Mouse (Mus musculus): ENCODE results near the gene Pakap. TPM values are rescaled to one million over a fixed set of nuclear protein-coding genes. Genes with fewer than 3 reads are reported as not detected.
A peak's percentile ranks its signal among the peaks of the same experiment; 100 is the strongest.

The Pakap gene
- total RNA-seq, 2 experiments from 2014 or later = 22.9 to 23.3 TPM

DNA sequence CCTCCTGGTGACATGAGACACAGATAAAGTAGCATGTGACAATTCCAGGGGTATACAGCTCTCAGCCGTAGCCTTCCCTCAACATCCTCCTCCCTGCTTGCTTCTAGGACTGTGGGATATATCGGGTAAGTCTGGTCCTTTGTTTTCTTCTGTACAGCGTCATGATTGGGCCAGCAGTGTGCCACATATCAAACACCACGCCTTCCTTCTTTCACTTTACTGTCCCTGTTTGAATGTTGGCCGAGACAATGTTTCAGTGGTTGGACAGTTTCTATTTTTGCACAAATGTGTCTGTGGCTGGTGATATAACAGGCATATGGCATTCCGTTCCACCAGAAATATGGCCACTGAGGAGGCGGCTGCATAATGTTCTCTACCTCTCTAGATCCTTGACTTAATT is 54.8 kb downstream of the Pakap start:
- DNase-seq (ENCODE audit: low spot score in 2 of 2) = peak in 1 of 2 experiments; percentile 40

DNA sequence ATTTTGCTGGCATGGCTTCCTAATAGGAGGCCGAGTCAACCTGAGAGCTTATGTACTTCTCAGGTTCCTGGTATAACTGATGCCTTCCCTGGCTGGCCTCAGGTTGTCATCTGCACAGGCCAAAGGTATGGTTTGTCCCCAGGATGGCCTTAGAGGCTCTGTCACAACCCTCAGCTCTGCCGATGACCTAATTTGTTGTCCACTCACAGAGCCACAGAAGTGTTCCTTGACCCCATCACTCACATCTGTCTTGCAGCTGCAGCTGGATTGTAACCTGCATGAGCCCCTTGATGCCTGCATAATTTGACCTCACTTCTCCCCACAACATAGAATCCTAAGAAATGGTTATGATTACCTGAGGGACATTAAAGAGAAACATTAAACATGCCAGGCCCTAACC is 56.8 kb downstream of the Pakap start:
- DNase-seq (ENCODE audit: low spot score in 2 of 2) = no peak

DNA sequence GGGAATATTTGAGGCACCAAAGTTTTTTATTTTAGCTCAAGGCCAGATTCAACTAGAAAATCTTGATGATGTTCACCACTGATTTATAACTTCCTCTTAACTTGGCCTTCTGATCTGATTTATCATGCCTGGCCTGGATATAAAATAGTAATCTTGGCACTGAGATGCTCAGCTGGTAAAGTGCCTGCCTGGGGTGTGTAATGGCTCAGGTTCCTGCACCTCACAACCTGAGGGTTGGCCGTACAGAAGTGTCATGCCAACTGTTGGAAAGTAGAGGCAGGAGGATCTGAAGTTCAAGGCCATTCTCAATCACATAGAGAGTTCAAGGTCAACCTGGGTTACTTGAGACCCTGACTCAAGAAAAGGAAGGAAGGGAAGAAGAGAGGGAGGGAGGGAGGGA is 57.3 kb downstream of the Pakap start:
- DNase-seq (ENCODE audit: low spot score in 2 of 2) = no peak

DNA sequence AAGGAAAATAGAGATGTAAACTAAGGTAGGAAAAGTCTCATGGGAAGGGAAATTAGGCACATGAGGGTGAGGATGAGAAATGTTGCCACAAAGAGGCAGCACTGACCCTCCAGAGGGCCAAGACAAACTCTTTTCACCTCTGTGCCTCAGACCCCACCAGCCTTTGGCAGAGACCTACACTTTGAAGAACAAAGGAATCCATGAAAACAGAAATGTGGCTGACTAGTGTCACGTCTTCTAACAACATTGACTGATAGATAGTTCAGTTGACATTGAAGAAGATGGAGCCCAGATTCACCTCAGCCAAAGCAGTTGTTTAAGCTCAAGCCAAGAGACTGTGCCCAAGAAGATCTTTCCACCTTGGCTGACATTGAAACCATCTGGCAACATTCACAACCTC is 57.8 kb downstream of the Pakap start:
- no peak for DNase-seq (ENCODE audit: low spot score in 2 of 2)

DNA sequence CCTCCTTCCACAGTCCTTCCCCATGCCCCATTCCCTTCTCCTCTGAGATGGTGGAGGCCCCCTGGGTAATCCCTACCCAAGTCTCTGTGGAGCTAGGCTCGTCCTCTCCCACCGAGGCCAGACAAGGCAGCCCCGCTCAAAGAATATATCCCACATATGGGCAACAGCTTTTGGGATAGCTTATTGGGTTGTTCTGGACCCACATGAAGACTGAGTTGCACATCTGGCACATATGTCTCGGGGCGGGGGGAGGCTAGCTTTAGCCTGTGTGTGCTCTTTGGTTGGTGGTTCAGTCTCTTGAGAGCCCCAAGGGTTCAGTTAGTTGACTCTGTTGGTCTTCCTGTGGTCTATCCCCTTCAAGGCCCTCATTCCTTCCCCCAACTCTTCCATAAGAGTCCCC is 58.9 kb downstream of the Pakap start:
- no peak for DNase-seq (ENCODE audit: low spot score in 2 of 2)

DNA sequence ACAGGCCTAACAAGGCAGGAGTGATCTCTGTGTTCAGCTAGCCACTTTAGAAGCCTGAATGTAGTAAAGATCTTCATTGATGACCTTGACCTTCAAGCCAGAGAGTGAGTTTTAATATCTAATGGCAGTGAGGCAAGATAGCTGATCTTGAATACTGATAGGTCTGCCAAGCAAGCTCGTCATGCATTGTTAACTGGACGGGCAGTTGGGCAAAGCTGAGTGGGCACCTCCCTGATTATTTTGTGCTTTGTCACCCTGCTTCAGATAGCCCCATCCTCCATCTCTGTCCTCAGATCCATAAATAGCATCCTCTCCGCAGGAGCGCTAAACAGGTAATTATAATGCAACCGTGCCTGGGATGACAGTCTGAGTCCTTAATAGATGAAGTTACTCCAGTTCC is 64.4 kb downstream of the Pakap start:
- no peak for DNase-seq (ENCODE audit: low spot score in 2 of 2)

DNA sequence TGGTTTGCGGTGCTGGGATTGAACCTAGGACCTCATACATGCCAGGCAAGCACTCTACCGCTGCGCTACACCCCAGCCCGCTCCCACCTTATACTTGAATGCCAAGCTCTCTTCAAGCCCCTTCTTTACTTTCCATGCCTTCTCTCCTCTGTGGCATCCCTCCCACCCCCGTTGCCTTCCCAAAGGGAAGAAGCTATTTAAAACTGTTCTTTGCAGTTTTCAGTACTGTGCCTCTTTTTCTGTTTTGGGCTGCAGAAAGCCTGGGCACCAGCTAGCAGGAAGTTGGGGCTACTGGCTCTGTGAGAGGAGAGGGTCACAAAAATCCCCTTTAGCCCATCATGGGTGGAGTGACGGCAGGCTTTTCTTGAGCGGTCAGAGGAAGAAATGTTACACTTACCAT is 65.1 kb downstream of the Pakap start:
- no peak for DNase-seq (ENCODE audit: low spot score in 2 of 2)

DNA sequence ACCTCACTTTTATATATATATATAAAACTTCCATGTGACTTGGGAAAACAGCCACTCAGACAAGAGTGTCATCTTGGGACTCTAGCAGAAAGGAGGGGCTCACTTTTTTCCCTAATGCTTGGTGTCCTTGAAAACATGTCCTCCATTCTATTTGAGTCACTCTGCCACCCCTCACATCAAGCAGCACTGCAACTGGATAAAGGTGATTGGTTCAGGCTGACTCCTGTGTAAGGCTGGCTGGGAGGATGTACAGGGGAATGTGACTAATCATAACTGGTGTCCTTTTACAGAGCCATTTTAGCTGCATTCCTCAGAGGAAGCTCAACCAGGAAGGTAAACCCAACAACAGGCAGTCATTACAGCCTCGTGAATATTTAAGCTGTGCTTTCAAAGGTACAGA is 67.0 kb downstream of the Pakap start:
- no peak for DNase-seq (ENCODE audit: low spot score in 2 of 2)

DNA sequence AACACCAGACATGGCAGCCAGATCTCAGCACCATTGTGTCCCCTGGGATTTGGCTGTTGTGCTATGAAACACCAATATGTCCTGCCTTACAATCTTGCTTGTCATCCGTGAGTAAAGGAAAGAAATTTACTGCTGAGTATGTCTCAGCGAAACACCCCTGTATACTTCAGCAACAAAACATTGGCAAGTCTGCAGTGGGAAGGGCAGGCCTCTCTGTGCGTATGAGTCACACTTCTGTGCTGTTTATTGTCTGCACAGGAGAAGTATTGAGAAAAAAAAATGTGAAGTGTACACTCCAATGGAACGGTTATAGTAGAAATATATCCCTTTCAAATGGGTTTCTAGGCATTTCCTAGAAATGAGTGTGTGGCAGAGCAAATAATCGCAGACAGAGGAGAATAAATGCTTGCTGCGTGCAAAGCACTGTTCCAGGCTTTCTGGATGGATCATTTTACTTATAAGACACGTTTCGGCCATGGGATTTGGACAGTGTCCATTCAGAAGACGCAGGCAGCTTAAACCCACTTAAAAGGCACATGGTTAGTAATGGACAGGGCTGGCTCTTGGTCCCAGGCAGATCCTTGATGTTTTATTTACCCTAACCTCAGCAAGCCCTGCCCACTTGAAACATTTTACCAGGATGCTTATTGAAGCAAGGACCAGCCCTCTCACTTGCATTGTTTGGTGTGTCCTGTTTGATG is 69.0 kb downstream of the Pakap start:
- DNase-seq (ENCODE audit: low spot score in 2 of 2) = no peak

DNA sequence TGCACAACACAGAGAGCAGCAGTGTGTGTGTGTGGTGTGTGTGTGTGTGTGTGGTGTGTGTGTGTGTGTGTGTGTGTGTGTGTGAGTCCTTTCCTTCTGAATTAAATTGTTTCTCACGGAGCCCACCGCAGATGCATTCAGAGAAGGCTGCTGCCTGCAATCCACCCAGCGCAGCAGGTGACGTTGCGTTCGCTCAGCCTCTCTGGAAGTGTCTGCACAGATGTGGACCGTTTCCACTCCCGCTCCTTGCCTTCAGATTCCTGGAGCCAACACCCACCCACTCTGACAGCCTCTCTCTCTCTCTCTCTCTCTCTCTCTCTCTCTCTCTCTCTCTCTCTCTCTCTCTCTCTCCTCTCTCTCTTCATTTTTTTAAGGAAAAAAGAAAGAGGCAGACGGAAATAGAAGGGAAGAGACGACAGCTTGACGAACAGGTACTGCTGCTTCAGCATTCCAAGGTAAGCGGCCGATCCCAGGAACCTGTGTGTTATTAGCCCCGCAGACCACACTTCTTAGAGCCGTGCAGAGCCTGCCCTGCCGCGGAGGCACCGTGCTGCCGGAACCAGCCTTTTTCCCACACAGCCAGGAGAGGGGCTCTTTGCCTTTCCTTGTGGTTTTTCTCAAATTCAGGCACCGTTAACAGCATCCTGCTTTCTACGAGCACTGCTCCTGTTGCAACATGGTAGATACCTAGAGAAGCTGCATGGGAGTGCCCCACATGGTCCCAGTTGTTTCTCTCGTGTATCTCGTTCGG is 69.8 kb downstream of the Pakap start:
- peak in 1 of 2 experiments; percentile 57 for DNase-seq (ENCODE audit: low spot score in 2 of 2)

DNA sequence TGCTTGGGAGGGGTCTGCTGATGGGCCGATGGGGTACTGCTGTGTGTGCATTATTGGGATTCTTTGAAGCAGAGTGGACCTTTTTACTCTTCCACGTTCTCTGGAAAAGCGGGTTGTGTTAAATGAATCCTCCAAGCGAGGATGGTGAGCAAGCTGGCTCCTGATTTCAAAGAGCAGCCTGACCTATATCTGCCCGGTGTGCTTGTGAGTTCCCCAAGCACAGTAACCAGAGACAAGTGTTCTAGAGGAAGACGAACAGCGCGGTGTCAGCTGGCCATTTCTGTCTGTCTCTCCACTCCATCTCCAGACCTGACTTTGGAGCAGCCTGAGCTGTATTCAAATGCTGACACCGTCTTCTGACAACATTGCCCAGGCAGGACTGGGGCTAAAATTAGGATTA is 71.0 kb downstream of the Pakap start:
- DNase-seq (ENCODE audit: low spot score in 2 of 2) = no peak

DNA sequence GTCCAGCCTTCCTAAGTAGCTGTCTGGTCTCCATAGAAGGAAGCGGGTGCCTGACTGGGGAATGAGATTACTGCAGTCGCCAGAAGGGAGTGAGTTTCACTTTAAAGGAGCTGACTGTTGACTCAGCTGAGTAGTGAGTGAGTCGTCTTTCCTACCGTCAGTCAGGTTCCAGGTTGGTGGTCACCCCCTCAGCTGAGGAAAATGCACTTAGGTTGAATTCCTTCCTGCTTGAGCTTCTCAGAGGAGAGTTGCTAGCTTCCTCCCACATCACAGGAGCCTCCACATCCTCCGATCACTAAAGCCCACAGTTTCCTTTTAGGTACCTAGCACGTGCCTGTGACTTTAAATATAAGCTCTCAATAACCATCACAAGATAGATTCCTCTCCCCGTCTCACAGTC is 72.2 kb downstream of the Pakap start:
- no peak for DNase-seq (ENCODE audit: low spot score in 2 of 2)

DNA sequence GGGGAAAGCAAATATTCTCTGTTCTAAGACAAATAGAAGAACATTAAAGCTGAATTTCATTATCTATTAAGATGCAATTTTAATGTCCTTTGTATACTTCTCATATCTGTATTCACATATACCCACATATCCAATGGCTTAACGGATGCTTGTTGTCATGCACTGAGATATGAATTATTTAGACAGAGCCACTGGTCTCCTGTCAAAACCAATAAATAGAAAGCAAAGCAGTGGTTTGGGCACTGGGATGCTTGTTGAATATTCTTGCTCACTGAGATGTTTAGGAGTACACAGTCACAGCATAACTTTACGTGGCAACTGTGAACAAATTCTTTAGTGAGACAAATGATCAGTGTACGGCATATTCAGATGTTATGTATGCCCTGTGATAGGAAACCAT is 73.0 kb downstream of the Pakap start:
- no peak for DNase-seq (ENCODE audit: low spot score in 2 of 2)

DNA sequence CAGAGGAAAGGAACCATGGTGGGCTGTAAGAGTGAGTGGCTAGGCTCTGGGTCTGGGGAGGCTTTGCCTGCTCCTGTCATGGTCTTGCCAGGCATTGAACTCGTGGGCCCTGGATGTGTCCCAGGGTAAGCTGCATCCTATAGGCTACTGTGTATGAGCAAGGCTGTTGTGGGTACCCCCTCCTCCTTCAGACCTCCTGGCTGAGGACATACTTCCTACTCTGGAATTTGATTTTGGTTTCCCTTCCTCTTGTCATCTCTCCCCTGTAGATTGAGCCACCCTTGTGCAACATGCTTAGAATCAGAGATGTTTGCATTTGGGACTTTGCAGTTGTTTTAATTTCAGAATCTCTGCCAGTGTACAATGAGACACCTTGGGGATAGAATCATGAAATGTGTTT is 83.0 kb downstream of the Pakap start:
- no peak for DNase-seq (ENCODE audit: low spot score in 2 of 2)

DNA sequence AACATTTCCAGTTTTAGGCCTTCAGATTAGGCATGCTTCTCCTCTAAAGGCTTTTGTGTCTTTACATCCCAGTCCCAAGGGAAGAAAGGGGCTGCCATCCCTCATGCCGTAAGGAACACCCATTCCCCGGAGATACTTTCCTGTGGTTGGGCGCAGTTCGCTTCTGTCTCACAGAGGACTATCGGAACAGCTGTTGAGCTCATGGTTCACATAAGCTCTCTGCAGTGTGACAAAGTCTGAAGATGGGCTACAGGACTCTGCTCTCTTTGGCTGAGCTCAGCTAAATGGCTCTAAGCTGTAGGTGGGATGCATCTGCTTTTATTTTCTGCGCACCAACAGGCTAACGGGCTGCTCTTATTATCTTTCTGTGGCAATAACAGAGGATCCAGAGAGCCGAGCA is 83.6 kb downstream of the Pakap start:
- DNase-seq (ENCODE audit: low spot score in 2 of 2) = peak in 1 of 2 experiments; percentile 36

DNA sequence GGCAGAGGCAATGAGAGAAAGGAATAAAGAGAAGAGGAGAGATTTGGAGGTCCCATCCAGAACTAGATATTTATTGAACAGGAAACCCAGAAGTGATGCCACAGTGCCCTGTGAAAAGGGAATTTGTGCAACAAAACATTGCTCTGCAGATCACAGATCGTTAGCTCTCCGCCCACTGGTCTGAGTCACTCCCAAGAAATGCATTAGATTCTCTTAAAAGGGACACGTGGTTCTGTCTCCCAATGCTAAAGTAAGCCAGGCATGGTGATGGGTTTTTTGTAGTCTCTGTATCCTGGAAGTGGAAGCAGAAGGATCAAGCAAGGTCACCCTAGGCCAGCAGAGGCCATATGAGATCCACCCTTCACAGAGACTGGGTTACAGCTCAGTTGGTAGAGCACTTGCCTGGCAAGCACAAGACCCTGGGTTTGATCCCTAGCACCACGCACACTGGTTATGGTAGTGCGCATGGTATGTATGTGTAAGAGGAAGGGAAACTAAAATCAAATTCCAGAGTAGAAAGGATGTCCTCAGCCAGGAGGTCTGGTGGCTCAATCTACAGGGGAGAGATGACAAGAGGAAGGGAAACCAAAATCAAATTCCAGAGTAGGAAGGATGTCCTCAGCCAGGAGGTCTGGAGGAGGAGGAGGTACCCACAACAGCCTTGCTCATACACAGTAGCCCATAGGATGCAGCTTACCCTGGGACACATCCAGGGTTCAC is 84.4 kb downstream of the Pakap start:
- DNase-seq (ENCODE audit: low spot score in 2 of 2) = peak in 1 of 2 experiments; percentile 74

DNA sequence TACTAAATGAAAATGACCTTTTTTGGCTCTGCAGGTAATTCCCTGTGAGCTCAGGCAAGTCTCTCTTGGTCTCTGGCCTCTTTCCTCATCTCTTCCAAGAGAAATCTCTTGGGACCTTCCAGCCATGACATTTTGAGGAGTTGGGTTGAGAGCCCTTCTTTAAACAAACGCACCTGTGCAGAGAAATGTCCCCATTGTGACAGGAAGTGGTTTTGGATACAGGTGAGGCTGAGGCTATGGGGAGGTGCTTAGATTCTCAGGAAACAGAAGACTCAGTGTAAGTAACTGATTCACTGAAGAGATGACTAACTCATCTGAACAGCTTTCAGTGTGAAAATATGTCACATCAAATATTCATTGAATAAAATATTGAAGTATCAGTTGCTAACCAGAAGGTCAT is 88.0 kb downstream of the Pakap start:
- DNase-seq (ENCODE audit: low spot score in 2 of 2) = no peak

DNA sequence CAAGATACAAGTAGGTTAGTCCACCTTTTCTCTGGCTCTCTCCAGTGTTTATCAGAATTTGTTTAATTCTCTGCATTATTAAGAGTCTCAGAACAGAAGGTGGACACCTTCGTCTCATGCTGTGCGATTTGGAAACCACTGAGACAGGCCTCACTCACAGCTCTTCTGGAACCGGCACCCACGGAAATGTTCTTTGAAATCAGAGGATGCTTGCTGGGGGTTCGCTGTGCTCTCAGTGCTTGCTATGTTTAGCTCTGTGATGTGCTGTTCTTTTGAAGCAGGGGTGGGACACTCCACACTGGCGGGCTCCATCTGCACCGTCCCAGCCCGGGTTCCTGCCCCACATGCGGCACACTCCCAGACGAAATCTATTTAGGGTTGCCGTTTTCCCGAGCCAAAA is 88.4 kb downstream of the Pakap start:
- DNase-seq (ENCODE audit: low spot score in 2 of 2) = peak; percentile 55 to 87

DNA sequence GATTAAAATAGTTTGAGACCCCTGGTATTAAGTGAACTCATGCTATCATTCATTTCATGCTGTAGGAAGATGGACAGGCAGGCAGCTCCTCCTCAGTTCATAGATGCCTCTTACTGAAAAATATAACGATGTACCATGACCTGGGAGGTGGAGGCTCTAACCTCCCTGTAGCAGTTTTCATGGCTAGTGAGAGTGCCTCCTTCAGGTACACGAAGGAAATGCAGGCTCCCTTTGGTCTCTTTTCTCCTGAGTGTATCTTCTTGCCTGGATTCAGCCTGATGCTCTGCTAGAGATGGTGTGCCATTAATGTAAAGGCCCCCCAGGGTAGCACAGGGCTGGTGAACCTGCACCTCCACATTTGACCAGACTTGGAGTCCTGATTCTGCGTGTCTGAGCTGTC is 88.9 kb downstream of the Pakap start:
- no peak for DNase-seq (ENCODE audit: low spot score in 2 of 2)

DNA sequence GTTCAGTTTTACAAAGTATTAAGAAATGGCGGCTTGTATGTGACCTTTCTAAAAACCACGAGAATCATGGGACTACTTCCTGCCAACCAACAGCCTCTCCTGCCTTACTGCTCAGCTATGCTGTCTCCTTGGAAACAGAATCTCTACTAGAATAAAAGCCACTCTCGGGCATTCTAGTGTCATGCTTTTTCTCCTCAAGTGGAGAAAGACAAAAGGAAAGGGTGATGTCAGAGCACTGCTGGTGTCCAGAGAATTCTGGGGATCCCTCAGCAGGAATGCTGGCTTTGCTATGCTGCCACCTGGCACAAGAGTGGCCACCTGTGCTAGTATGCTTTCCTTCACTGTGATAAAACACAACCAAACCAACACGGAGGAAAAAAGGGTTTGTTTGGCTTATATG is 92.5 kb downstream of the Pakap start:
- DNase-seq (ENCODE audit: low spot score in 2 of 2) = no peak

DNA sequence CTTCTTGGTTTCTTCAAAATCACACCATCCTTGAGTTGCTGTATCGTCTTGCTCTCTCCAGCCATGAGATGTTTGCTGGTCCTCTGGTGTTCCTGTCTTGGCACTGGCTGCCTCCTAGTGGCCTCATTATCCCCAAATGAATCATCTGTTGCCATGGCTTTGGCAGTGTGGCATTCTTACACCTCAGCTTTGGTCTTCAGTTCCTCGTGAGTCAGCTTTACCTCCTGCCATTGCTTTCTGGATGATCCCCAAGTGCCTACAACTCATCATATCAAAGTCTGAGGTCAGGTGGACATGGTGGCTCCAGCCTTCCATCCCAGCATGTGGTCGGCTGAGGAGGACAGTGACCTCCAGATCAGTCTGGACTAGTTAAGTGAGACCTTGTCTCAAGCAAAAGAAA is 98.1 kb downstream of the Pakap start:
- DNase-seq (ENCODE audit: low spot score in 2 of 2) = no peak

DNA sequence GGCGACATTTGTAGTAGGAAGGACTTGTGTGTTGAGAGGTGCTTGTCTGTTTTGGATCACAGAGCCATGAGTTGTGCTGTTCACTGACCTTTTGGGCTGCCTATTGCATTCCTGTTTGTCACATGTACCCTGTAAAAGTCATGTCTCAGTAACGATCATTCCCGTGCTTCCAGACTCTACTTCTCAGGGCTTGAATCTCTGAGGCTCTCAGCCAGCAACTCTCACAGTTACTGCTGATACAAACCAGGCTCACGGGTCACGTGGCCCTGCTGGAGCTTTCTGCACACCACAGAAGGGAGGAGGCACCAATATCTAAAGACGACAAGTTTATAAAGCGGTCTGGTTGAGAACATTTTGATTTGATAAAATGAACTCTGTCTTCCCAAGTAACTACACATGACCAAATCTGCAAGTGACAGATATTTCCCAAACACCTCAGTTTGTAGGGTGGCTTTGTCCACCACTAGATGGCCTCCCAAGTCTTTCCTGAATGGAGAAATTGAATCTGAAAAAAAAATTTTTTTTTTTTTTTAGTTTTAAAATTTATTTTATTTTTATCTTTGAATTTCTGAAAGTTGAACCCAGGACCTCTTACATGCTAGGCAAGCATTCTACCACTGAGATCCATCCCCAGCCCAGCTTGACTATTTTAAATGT is 103.0 kb downstream of the Pakap start:
- peak in 1 of 2 experiments; percentile 39 for DNase-seq (ENCODE audit: low spot score in 2 of 2)
